ENCODE assay signal across 16 mouse cellular contexts in genomic region chr8:78477051-78477829, GRCm38 (mm10). TPM values are rescaled to one million over a fixed set of nuclear protein-coding genes. Genes with fewer than 3 reads are reported as not detected.
A peak's percentile ranks its signal among the peaks of the same experiment; 100 is the strongest.
DNase-seq lines count a peak whose midpoint lies in the region; ATAC-seq and TF ChIP-seq lines count a peak whose summit lies in the region.
"Had no signal": no experiment of that assay in that cellular context is flagged by ENCODE, and none has a peak within 500 bp of the region (broad histone marks: within the 10 kb centered on the region; RNA-seq: fewer than 3 reads in every experiment).

No protein-coding gene starts in this region.

- peaks cover 33% of the 10 kb centered on the region for H3K27me3 ChIP-seq in Patski

- CTCF ChIA-PET in Patski (lab: Charles Lee), result interaction anchor here (0.9 kb wide), 1 partner anchor 415 kb away, joined by 3 read pairs; no protein-coding TSS in a partner anchor

- no peak for ATAC-seq in Patski
- no peak for ATAC-seq in megakaryocyte progenitor cell, adult 5-6 weeks (replicated peaks; ENCODE audit: poor library complexity)

- no peak overlapping the region for H3K4me3 ChIP-seq in layer of hippocampus, adult 2 months
- H3K4me3 ChIP-seq: hindbrain, embryonic 10.5 days had no signal

- peak; percentile 69 for TF ChIP-seq CTCF in layer of hippocampus, adult 2 months (conservative IDR thresholded peaks at IDR 0.05)
- peak; percentile 43 for TF ChIP-seq CTCF in Patski (IDR thresholded peaks at IDR 0.05)

- POLR2A ChIA-PET in Patski (lab: Charles Lee), result interaction anchor here (1.1 kb wide), 1 partner anchor 11 kb away, joined by 3 read pairs; no protein-coding TSS in a partner anchor

- H3K27ac ChIP-seq in layer of hippocampus, adult 2 months, result no peak overlapping the region
- H3K27ac ChIP-seq: hindbrain, embryonic 10.5 days had no signal

- peak; percentile 13 for DNase-seq in adrenal gland, postnatal 10 days
- DNase-seq in adrenal gland, postnatal 4 days (ENCODE audit: low spot score in 2 of 2), result no peak
- DNase-seq in layer of hippocampus, adult 2 months (ENCODE audit: low spot score in 2 of 2), result no peak
- DNase-seq in layer of hippocampus, postnatal 36 days, result no peak
- no peak for DNase-seq in Patski (ENCODE audit: low read depth, low spot score)
- peak; percentile 24 for DNase-seq in hindlimb bud, embryonic 11.5 days (ENCODE audit: extremely low spot score, low read depth, low spot score)
- no peak for DNase-seq in adrenal gland, adult (ENCODE audit: inconsistent age in 2 of 2, low spot score in 1 of 2)
- DNase-seq: gastrocnemius, postnatal 36 days; layer of hippocampus, adult 9-11 months; lung, adult 2 months had no signal

- in situ Hi-C loops in Patski (cut with MboI; ENCODE audit: low pct_unique_long_range_greater_than_20kb), result no loop called here

RNA-seq across cellular contexts. Expression of gene Rbmxl1, which starts 31.5 kb away (rescaled TPM):
- 10 to 100 TPM; 51.1 to 51.4 TPM for total RNA-seq in adrenal gland, postnatal 10 days (2021)
- 10 to 100 TPM; 71.2 to 74.9 TPM for total RNA-seq in adrenal gland, postnatal 4 days (2021)
- 10 to 100 TPM; 55.8 to 56.9 TPM for total RNA-seq in layer of hippocampus, adult 2 months (2021)
- total RNA-seq in layer of hippocampus, postnatal 36 days (2021), result 10 to 100 TPM; 51.5 to 56.1 TPM
- polyA plus RNA-seq in Patski (2021), result 106 TPM
- 223 and 249 TPM in 2 replicates for total RNA-seq in megakaryocyte progenitor cell, adult 5-6 weeks (2015)
- total RNA-seq in megakaryocyte progenitor cell, adult 5-6 weeks (2017), result 185 and 207 TPM in 2 replicates

RNA-seq across cellular contexts. Expression of gene Slc10a7, which starts 31.9 kb away (rescaled TPM):
- 10 to 100 TPM; 15.8 to 16.0 TPM for total RNA-seq in adrenal gland, postnatal 10 days (2021)
- total RNA-seq in adrenal gland, postnatal 4 days (2021), result 10 to 100 TPM; 23.4 to 27.0 TPM
- 1 to 10 TPM; 7.2 to 7.9 TPM for total RNA-seq in layer of hippocampus, adult 2 months (2021)
- total RNA-seq in layer of hippocampus, postnatal 36 days (2021), result 1 to 10 TPM; 7.0 to 9.1 TPM
- polyA plus RNA-seq in Patski (2021), result 14.2 TPM
- total RNA-seq in megakaryocyte progenitor cell, adult 5-6 weeks (2015), result 28.3 and 28.4 TPM in 2 replicates
- total RNA-seq in megakaryocyte progenitor cell, adult 5-6 weeks (2017), result 19.9 and 22.7 TPM in 2 replicates

RNA-seq across cellular contexts. Expression of gene Pou4f2, which starts 40.8 kb away (rescaled TPM):
- total RNA-seq in adrenal gland, postnatal 10 days (2021), result not detected
- total RNA-seq in adrenal gland, postnatal 4 days (2021), result not detected
- not detected for total RNA-seq in layer of hippocampus, adult 2 months (2021)
- not detected for total RNA-seq in layer of hippocampus, postnatal 36 days (2021)
- polyA plus RNA-seq in Patski (2021), result not detected
- total RNA-seq in megakaryocyte progenitor cell, adult 5-6 weeks (2015), result not detected in 2 replicates
- not detected in 2 replicates for total RNA-seq in megakaryocyte progenitor cell, adult 5-6 weeks (2017)
- total RNA-seq: adrenal gland, postnatal 36 days; common myeloid progenitor, adult 5-6 weeks; gastrocnemius, postnatal 36 days; neutrophil, adult 5-6 weeks had no signal
- polyA plus RNA-seq: lung, adult 2 months; stomach, embryonic 14.5 days had no signal

Comparison
In these comparisons a context has a peak if more than half of its experiments do, and no peak if none do; other contexts are left out.
1. DNase-seq: peak in adrenal gland, postnatal 10 days (single experiment) and hindlimb bud, embryonic 11.5 days (single experiment); none in adrenal gland, postnatal 4 days (0 of 2), layer of hippocampus, adult 2 months (0 of 2), layer of hippocampus, postnatal 36 days (0 of 2), Patski (single experiment) and adrenal gland, adult (0 of 2).